Mouse (Mus musculus) MEL (cell line): ENCODE results near the gene Pdyn. TPM values are rescaled to one million over a fixed set of nuclear protein-coding genes. Genes with fewer than 3 reads are reported as not detected.
A peak's percentile ranks its signal among the peaks of the same experiment; 100 is the strongest.

Experiments
- DNase-seq: peaks from one replicate; pipeline ENCODE4 v3.0.0; 2011; ENCODE audit warnings: low read depth, low spot score
- H3K27ac ChIP-seq: 2 replicates; pipeline ENCODE4 v1.5.1; 2012; ENCODE audit warnings: low read depth, mild to moderate bottlenecking, control low read depth, low read length, moderate library complexity; ENCODE audit not compliant: control insufficient read depth
- H3K27me3 ChIP-seq, 2 experiments: fragments of 150-350 bp in 1 of 2; sonication (generic) in 1 of 2; 2 replicates each; pipeline ENCODE4 v1.6.1; 2012; ENCODE audit warnings: low read length in 2 of 2, mild to moderate bottlenecking in 2 of 2, improper control_type of control experiment in 1 of 2, moderate library complexity in 1 of 2; ENCODE audit not compliant: insufficient read depth in 2 of 2, control insufficient read depth in 1 of 2
- H3K36me3 ChIP-seq, 2 experiments: 2 replicates each; pipeline ENCODE4 v1.6.1; 2012 to 2014; ENCODE audit warnings: low read length in 2 of 2, improper control_type of control experiment in 1 of 2, inconsistent platforms in 1 of 2, mild to moderate bottlenecking in 1 of 2; ENCODE audit not compliant: insufficient read depth in 2 of 2, control insufficient read depth in 1 of 2
- H3K4me1 ChIP-seq, 2 experiments: fragments of 150-350 bp in 1 of 2; sonication (generic) in 1 of 2; 2 replicates each; pipeline ENCODE4 v1.6.1; 2012; ENCODE audit warnings: low read length in 2 of 2, improper control_type of control experiment in 1 of 2, mild to moderate bottlenecking in 1 of 2; ENCODE audit not compliant: insufficient read depth in 2 of 2, control insufficient read depth in 1 of 2
- H3K4me3 ChIP-seq, 2 experiments: fragments of 150-350 bp in 1 of 2; sonication (generic) in 1 of 2; 2 replicates each; pipeline ENCODE4 v1.5.1; 2012; ENCODE audit warnings: low read depth in 2 of 2, low read length in 2 of 2, mild to moderate bottlenecking in 2 of 2, moderate library complexity in 2 of 2, control low read depth in 1 of 2, improper control_type of control experiment in 1 of 2; ENCODE audit not compliant: control insufficient read depth in 1 of 2, insufficient read depth in 1 of 2
- H3K79me2 ChIP-seq: 2 replicates; pipeline ENCODE4 v1.6.1; 2012; ENCODE audit warnings: mild to moderate bottlenecking, low read length, moderate library complexity; ENCODE audit not compliant: control insufficient read depth, poor library complexity, insufficient read depth
- H3K9ac ChIP-seq: 2 replicates; pipeline ENCODE4 v1.6.1; 2012; ENCODE audit warnings: low read depth, mild to moderate bottlenecking, control low read depth, low read length, moderate library complexity; ENCODE audit not compliant: control insufficient read depth, poor library complexity, severe bottlenecking
- H3K9me3 ChIP-seq: fragments of 150-350 bp; sonication (generic); replicated peaks from 2 replicates; pipeline ENCODE4 v1.6.1; 2012; ENCODE audit warnings: mild to moderate bottlenecking, low read length, improper control_type of control experiment, moderate library complexity; ENCODE audit not compliant: insufficient read depth
- CHD2 ChIP-seq: IDR thresholded peaks from 2 replicates; pipeline ENCODE4 v1.6.1; 2011; ENCODE audit warnings: low read length, improper control_type of control experiment
- CTCF ChIP-seq, 3 experiments: IDR thresholded peaks in 2 of 3; conservative IDR thresholded peaks in 1 of 3; 2 replicates each; pipeline ENCODE4 v1.5.1; 2011 to 2012; ENCODE audit warnings: low read length in 3 of 3, low read depth in 2 of 3, mild to moderate bottlenecking in 2 of 3, improper control_type of control experiment in 1 of 3, inconsistent platforms in 1 of 3, mixed read lengths in 1 of 3, moderate library complexity in 1 of 3; ENCODE audit not compliant: control insufficient read depth in 1 of 3, insufficient read depth in 1 of 3, poor library complexity in 1 of 3, severe bottlenecking in 1 of 3
- E2F4 ChIP-seq: IDR thresholded peaks from 2 replicates; pipeline ENCODE4 v1.6.1; 2011; ENCODE audit warnings: low read depth, low read length, improper control_type of control experiment, borderline replicate concordance
- ELF1 ChIP-seq: IDR thresholded peaks from 2 replicates; pipeline ENCODE4 v1.6.1; 2014; ENCODE audit warnings: low read depth, mild to moderate bottlenecking, inconsistent platforms, low read length, improper control_type of control experiment, moderate library complexity
- GABPA ChIP-seq: IDR thresholded peaks from 2 replicates; pipeline ENCODE4 v1.6.1; 2012; ENCODE audit warnings: low read depth, mild to moderate bottlenecking, inconsistent platforms, low read length, improper control_type of control experiment, moderate library complexity
- JUND ChIP-seq: IDR thresholded peaks from 2 replicates; pipeline ENCODE4 v1.6.1; 2011; ENCODE audit warnings: low read depth, mild to moderate bottlenecking, improper control_type of control experiment, low read length
- MAFK ChIP-seq: IDR thresholded peaks from 2 replicates; pipeline ENCODE4 v1.6.1; 2011; ENCODE audit warnings: low read depth, mild to moderate bottlenecking, low read length, improper control_type of control experiment, borderline replicate concordance
- MAZ ChIP-seq: IDR thresholded peaks from 2 replicates; pipeline ENCODE4 v1.6.1; 2012; ENCODE audit warnings: low read depth, mild to moderate bottlenecking, inconsistent platforms, low read length, improper control_type of control experiment
- MXI1 ChIP-seq: IDR thresholded peaks from 2 replicates; pipeline ENCODE4 v1.6.1; 2011; ENCODE audit warnings: mild to moderate bottlenecking, low read depth, low read length, improper control_type of control experiment
- MYB ChIP-seq: IDR thresholded peaks from 2 replicates; pipeline ENCODE4 v1.6.1; 2011; ENCODE audit warnings: mild to moderate bottlenecking, low read depth, low read length, improper control_type of control experiment
- RAD21 ChIP-seq: IDR thresholded peaks from 2 replicates; pipeline ENCODE4 v1.6.1; 2011; ENCODE audit warnings: mild to moderate bottlenecking, low read depth, low read length, improper control_type of control experiment
- SIN3A ChIP-seq: IDR thresholded peaks from 2 replicates; pipeline ENCODE4 v1.6.1; 2012; ENCODE audit warnings: low read length, improper control_type of control experiment, inconsistent platforms
- SMC3 ChIP-seq: IDR thresholded peaks from 2 replicates; pipeline ENCODE4 v1.6.1; 2011; ENCODE audit warnings: low read depth, low read length, improper control_type of control experiment
- TAL1 ChIP-seq: IDR thresholded peaks from 2 replicates; pipeline ENCODE4 v1.6.1; 2012; ENCODE audit warnings: mild to moderate bottlenecking, inconsistent platforms, low read length, moderate library complexity, mixed read lengths
- TBP ChIP-seq: IDR thresholded peaks from 2 replicates; pipeline ENCODE4 v1.8.0; 2011; ENCODE audit warnings: low read depth, low read length, improper control_type of control experiment
- TCF12 ChIP-seq: IDR thresholded peaks from 2 replicates; pipeline ENCODE4 v1.6.1; 2014; ENCODE audit warnings: low read depth, mild to moderate bottlenecking, inconsistent platforms, low read length, improper control_type of control experiment, moderate library complexity
- UBTF ChIP-seq: IDR thresholded peaks from 2 replicates; pipeline ENCODE4 v1.6.1; 2012; ENCODE audit warnings: low read depth, mild to moderate bottlenecking, inconsistent platforms, low read length, improper control_type of control experiment, moderate library complexity, borderline replicate concordance; ENCODE audit not compliant: insufficient read depth
- USF1 ChIP-seq: IDR thresholded peaks from 2 replicates; pipeline ENCODE4 v1.6.1; 2014; ENCODE audit warnings: low read depth, mild to moderate bottlenecking, inconsistent platforms, low read length, improper control_type of control experiment, moderate library complexity
- USF2 ChIP-seq, 2 experiments: IDR thresholded peaks; 2 replicates each; pipeline ENCODE4 v1.6.1; 2011 to 2012; ENCODE audit warnings: improper control_type of control experiment in 2 of 2, low read length in 2 of 2, borderline replicate concordance in 1 of 2, inconsistent platforms in 1 of 2, low read depth in 1 of 2, mild to moderate bottlenecking in 1 of 2; ENCODE audit not compliant: insufficient read depth in 1 of 2
- ZC3H11A ChIP-seq: IDR thresholded peaks from 2 replicates; pipeline ENCODE4 v1.6.1; 2012; ENCODE audit warnings: low read depth, mild to moderate bottlenecking, inconsistent platforms, low read length, improper control_type of control experiment
- ZKSCAN1 ChIP-seq: IDR thresholded peaks from 2 replicates; pipeline ENCODE4 v1.6.1; 2012; ENCODE audit warnings: low read depth, mild to moderate bottlenecking, inconsistent platforms, low read length, improper control_type of control experiment, moderate library complexity
- polyA plus RNA-seq, 2 experiments: library from polyadenylated mRNA; stranded (reverse) in 1 of 2; unstranded in 1 of 2; fragments of >175 nt in 1 of 2; fragments of >200 nt in 1 of 2; gene quantifications; 2 replicates each; pipeline versions ENCODE4 v1.2.1 to v1.2.4; 2012; ENCODE audit warnings: low replicate concordance in 2 of 2, low read depth in 1 of 2; ENCODE audit not compliant: insufficient read length in 2 of 2, insufficient read depth in 1 of 2, missing spikeins in 1 of 2
- total RNA-seq: library from RNA; depleted of rRNA; stranded (reverse); fragments of 300-350 nt; gene quantifications from 2 replicates; pipeline ENCODE4 v1.2.3, GENCODE M21; 2012

The Pdyn gene
- total and polyA plus RNA-seq, 3 experiments, result 0.19 TPM; not detected in 2

GRCm38 (mm10) chr2:129729681-129730080, 30.0 kb upstream of the Pdyn start:
- Histone ChIP-seq H3K36me3 (no peaks in the 10 kb centered on the region), H3K4me1 (no peaks in the 10 kb centered on the region), H3K9me3 (no peaks in the 10 kb centered on the region), H3K27ac (no peak overlapping the region), H3K9ac (no peak overlapping the region), H3K4me3 (no peak overlapping the region), H3K27me3 (peaks cover 2 to 8% of the 10 kb centered on the region in 2 experiments), H3K79me2 (no peaks in the 10 kb centered on the region)
- TF ChIP-seq UBTF, result no peak
- TF ChIP-seq TAL1, result no peak
- no peak for TF ChIP-seq GABPA
- TF ChIP-seq MYB, result no peak
- TF ChIP-seq TBP, result no peak
- no peak for TF ChIP-seq JUND
- no peak for TF ChIP-seq ELF1
- TF ChIP-seq TCF12, result no peak
- TF ChIP-seq RAD21, result no peak
- no peak for TF ChIP-seq MAFK
- no peak for TF ChIP-seq USF1
- TF ChIP-seq ZC3H11A, result no peak
- no peak for TF ChIP-seq USF2 (IDR thresholded peaks at IDR 0.05; ENCODE audit: borderline replicate concordance in 1 of 2, insufficient read depth in 1 of 2, low read depth in 1 of 2, low read length in 2 of 2)
- TF ChIP-seq E2F4, result no peak
- no peak for TF ChIP-seq ZKSCAN1
- TF ChIP-seq MAZ, result no peak
- no peak for DNase-seq

DNA sequence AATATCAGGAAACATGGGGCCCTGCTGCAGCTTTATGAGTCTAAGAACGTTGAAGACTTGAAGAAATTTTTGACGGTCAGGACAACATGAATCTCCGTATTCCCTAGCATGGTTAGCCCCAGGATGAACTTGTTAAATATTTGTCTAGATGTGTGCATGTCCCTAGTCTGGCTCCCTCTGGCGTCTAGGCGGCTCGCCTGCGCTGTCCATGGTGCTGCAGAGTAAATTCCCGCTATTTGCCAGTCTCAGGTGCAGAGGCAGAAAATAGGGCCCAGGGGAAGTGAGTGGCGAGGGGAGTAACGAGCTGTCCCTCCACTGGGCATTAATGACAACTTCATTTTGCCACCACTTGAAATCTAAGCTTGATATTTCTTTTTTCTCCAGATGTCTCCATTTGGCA, 16.0 kb upstream of the Pdyn start:
- no peak for TF ChIP-seq ELF1
- peak; percentile 84 for TF ChIP-seq SMC3
- peak; percentile 21 for TF ChIP-seq RAD21
- 0 out of 2 replicates have a peak, but pooled peaks have one; percentile 10 for TF ChIP-seq ZC3H11A
- peak; percentile 50; the same call in 1 of the 2 replicates for TF ChIP-seq MXI1
- TF ChIP-seq CTCF (IDR thresholded peaks at IDR 0.05 in 2 of 3, conservative IDR thresholded peaks at IDR 0.05 in 1 of 3; ENCODE audit: control insufficient read depth in 1 of 3, insufficient read depth in 1 of 3, low read depth in 2 of 3, low read length in 3 of 3, poor library complexity in 1 of 3, severe bottlenecking in 1 of 3), result peak; percentile 37 to 83 (median 82)
- TF ChIP-seq CHD2, result no peak
- no peak for TF ChIP-seq USF1
- TF ChIP-seq SIN3A, result peak; percentile 56; the same call in 1 of the 2 replicates
- no peaks in the 10 kb centered on the region for H3K36me3 ChIP-seq
- no peaks in the 10 kb centered on the region for H3K4me1 ChIP-seq
- H3K79me2 ChIP-seq, result no peaks in the 10 kb centered on the region
- H3K27me3 ChIP-seq, result peaks cover 0 to 5% of the 10 kb centered on the region in 2 experiments; a peak in 1 of 4 replicates
- no peak overlapping the region for H3K27ac ChIP-seq
- peak; percentile 66 for DNase-seq
- H3K9me3 ChIP-seq, result no peaks in the 10 kb centered on the region
- no peak overlapping the region for H3K9ac ChIP-seq
- H3K4me3 ChIP-seq, result no peak overlapping the region
